Mouse (Mus musculus) bone marrow, adult 2 months (tissue): Measurements from ENCODE around the gene Zfp503.

Experiments
- CTCF ChIP-seq: fragments of 200-500 bp; IDR thresholded peaks from 2 replicates; pipeline ENCODE4 v1.5.1; 2011; ENCODE audit warnings: low read length, control low read depth; ENCODE audit not compliant: control insufficient read depth, insufficient read depth
- POLR2A ChIP-seq: fragments of 200-500 bp; IDR thresholded peaks from 2 replicates; pipeline ENCODE4 v1.6.1; 2011; ENCODE audit warnings: low read depth, mild to moderate bottlenecking, control low read depth, low read length, borderline replicate concordance; ENCODE audit not compliant: control insufficient read depth

- no peak for TF ChIP-seq CTCF
- no peak for TF ChIP-seq POLR2A
Observed at GRCm38 (mm10) chr14:21962381-21963050, 26.9 kb downstream of the Zfp503 start.
